Mouse (Mus musculus): Measurements from ENCODE around the gene Mb21d2. TPM values are rescaled to one million over a fixed set of nuclear protein-coding genes. Genes with fewer than 3 reads are reported as not detected.

The Mb21d2 gene
- polyA plus RNA-seq, 1 experiment from 2014 or later: 4.2 TPM

GRCm38 (mm10) chr16:28879636-28880306 is 49.7 kb downstream of the Mb21d2 start:
- no peak overlapping the region for H3K9ac ChIP-seq (ENCODE audit: low read depth, low read length)
- no peak for ATAC-seq (replicated peaks; ENCODE audit: low FRiP score)
- no peaks in the 10 kb centered on the region for H3K27me3 ChIP-seq (replicated peaks; ENCODE audit: control insufficient read depth, insufficient read depth, low read length)
- no peaks in the 10 kb centered on the region for H3K36me3 ChIP-seq (ENCODE audit: control insufficient read depth, insufficient read depth, low read length)
- WGBS: 67% methylated on average over 12 of the region's 12 CpGs
- H3K4me3 ChIP-seq (ENCODE audit: low read depth, low read length): no peak overlapping the region
- peaks cover 9% of the 10 kb centered on the region for H3K4me1 ChIP-seq (replicated peaks; ENCODE audit: control insufficient read depth, insufficient read depth, low read length)
- H3K27ac ChIP-seq (ENCODE audit: low read depth, low read length): no peak overlapping the region
- DNase-seq (ENCODE audit: low spot score): no peak
- no peaks in the 10 kb centered on the region for H3K9me3 ChIP-seq (ENCODE audit: control insufficient read depth, low read length)
- no peak overlapping the region for H3K4me2 ChIP-seq

GRCm38 (mm10) chr16:28877162-28877662 is 52.3 kb downstream of the Mb21d2 start:
- no peak overlapping the region for H3K27ac ChIP-seq (ENCODE audit: low read depth, low read length)
- no peak overlapping the region for H3K9ac ChIP-seq (ENCODE audit: low read depth, low read length)
- no peak for DNase-seq (ENCODE audit: low spot score)
- H3K36me3 ChIP-seq (ENCODE audit: control insufficient read depth, insufficient read depth, low read length): no peaks in the 10 kb centered on the region
- WGBS: 67% methylated on average over 9 of the region's 9 CpGs
- H3K9me3 ChIP-seq (ENCODE audit: control insufficient read depth, low read length): no peaks in the 10 kb centered on the region
- H3K4me2 ChIP-seq: no peak overlapping the region
- peaks cover 9% of the 10 kb centered on the region for H3K4me1 ChIP-seq (replicated peaks; ENCODE audit: control insufficient read depth, insufficient read depth, low read length)
- no peak for ATAC-seq (replicated peaks; ENCODE audit: low FRiP score)
- no peak overlapping the region for H3K4me3 ChIP-seq (ENCODE audit: low read depth, low read length)
- no peaks in the 10 kb centered on the region for H3K27me3 ChIP-seq (replicated peaks; ENCODE audit: control insufficient read depth, insufficient read depth, low read length)

GRCm38 (mm10) chr16:28873404-28873895 is 56.0 kb downstream of the Mb21d2 start:
- Histone ChIP-seq H3K9me3 (ENCODE audit: control insufficient read depth, low read length) (no peaks in the 10 kb centered on the region), H3K4me3 (ENCODE audit: low read depth, low read length) (no peak overlapping the region), H3K9ac (ENCODE audit: low read depth, low read length) (no peak overlapping the region), H3K4me1 (replicated peaks; ENCODE audit: control insufficient read depth, insufficient read depth, low read length) (no peaks in the 10 kb centered on the region; the same call in 1 of the 2 replicates), H3K27ac (ENCODE audit: low read depth, low read length) (no peak overlapping the region), H3K36me3 (ENCODE audit: control insufficient read depth, insufficient read depth, low read length) (no peaks in the 10 kb centered on the region), H3K27me3 (replicated peaks; ENCODE audit: control insufficient read depth, insufficient read depth, low read length) (no peaks in the 10 kb centered on the region), H3K4me2 (no peak overlapping the region)
- WGBS: 81% methylated on average over 8 of the region's 8 CpGs
- no peak for DNase-seq (ENCODE audit: low spot score)
- no peak for ATAC-seq (replicated peaks; ENCODE audit: low FRiP score)

GRCm38 (mm10) chr16:28870860-28871259 is 58.6 kb downstream of the Mb21d2 start:
- DNase-seq (ENCODE audit: low spot score): no peak
- H3K4me2 ChIP-seq: no peak overlapping the region
- no peak overlapping the region for H3K27ac ChIP-seq (ENCODE audit: low read depth, low read length)
- no peak overlapping the region for H3K4me3 ChIP-seq (ENCODE audit: low read depth, low read length)
- 85% methylated on average over 9 of the region's 9 CpGs for WGBS
- no peaks in the 10 kb centered on the region for H3K9me3 ChIP-seq (ENCODE audit: control insufficient read depth, low read length)
- no peaks in the 10 kb centered on the region for H3K36me3 ChIP-seq (ENCODE audit: control insufficient read depth, insufficient read depth, low read length)
- no peaks in the 10 kb centered on the region; the same call in 1 of the 2 replicates for H3K4me1 ChIP-seq (replicated peaks; ENCODE audit: control insufficient read depth, insufficient read depth, low read length)
- no peak overlapping the region for H3K9ac ChIP-seq (ENCODE audit: low read depth, low read length)
- ATAC-seq (replicated peaks; ENCODE audit: low FRiP score): no peak
- H3K27me3 ChIP-seq (replicated peaks; ENCODE audit: control insufficient read depth, insufficient read depth, low read length): no peaks in the 10 kb centered on the region

GRCm38 (mm10) chr16:28870456-28870855 is 59.0 kb downstream of the Mb21d2 start:
- Histone ChIP-seq H3K4me2 (no peak overlapping the region), H3K4me3 (ENCODE audit: low read depth, low read length) (no peak overlapping the region), H3K4me1 (replicated peaks; ENCODE audit: control insufficient read depth, insufficient read depth, low read length) (no peaks in the 10 kb centered on the region; the same call in 1 of the 2 replicates), H3K9me3 (ENCODE audit: control insufficient read depth, low read length) (no peaks in the 10 kb centered on the region), H3K27me3 (replicated peaks; ENCODE audit: control insufficient read depth, insufficient read depth, low read length) (no peaks in the 10 kb centered on the region), H3K9ac (ENCODE audit: low read depth, low read length) (no peak overlapping the region), H3K36me3 (ENCODE audit: control insufficient read depth, insufficient read depth, low read length) (no peaks in the 10 kb centered on the region), H3K27ac (ENCODE audit: low read depth, low read length) (no peak overlapping the region)
- 74% methylated on average over 5 of the region's 5 CpGs for WGBS
- DNase-seq (ENCODE audit: low spot score) (no peak), ATAC-seq (replicated peaks; ENCODE audit: low FRiP score) (no peak)

GRCm38 (mm10) chr16:28868864-28869263 is 60.6 kb downstream of the Mb21d2 start:
- Histone ChIP-seq H3K9me3 (ENCODE audit: control insufficient read depth, low read length) (no peaks in the 10 kb centered on the region), H3K9ac (ENCODE audit: low read depth, low read length) (no peak overlapping the region), H3K36me3 (ENCODE audit: control insufficient read depth, insufficient read depth, low read length) (no peaks in the 10 kb centered on the region), H3K4me2 (no peak overlapping the region), H3K4me3 (ENCODE audit: low read depth, low read length) (no peak overlapping the region), H3K27me3 (replicated peaks; ENCODE audit: control insufficient read depth, insufficient read depth, low read length) (no peaks in the 10 kb centered on the region), H3K27ac (ENCODE audit: low read depth, low read length) (no peak overlapping the region), H3K4me1 (replicated peaks; ENCODE audit: control insufficient read depth, insufficient read depth, low read length) (no peaks in the 10 kb centered on the region; the same call in 1 of the 2 replicates)
- WGBS: 60% methylated on average over 9 of the region's 9 CpGs
- ATAC-seq (replicated peaks; ENCODE audit: low FRiP score): no peak
- no peak for DNase-seq (ENCODE audit: low spot score)

- H3K4me1 ChIP-seq (replicated peaks; ENCODE audit: control insufficient read depth, insufficient read depth, low read length): no peaks in the 10 kb centered on the region; the same call in 1 of the 2 replicates
- 73% methylated on average over 8 of the region's 8 CpGs for WGBS
Measured at GRCm38 (mm10) chr16:28866584-28867295, 62.7 kb downstream of the Mb21d2 start.

GRCm38 (mm10) chr16:28863616-28864015 is 65.9 kb downstream of the Mb21d2 start:
- 70% methylated on average over 6 of the region's 6 CpGs for WGBS
- no peaks in the 10 kb centered on the region for H3K9me3 ChIP-seq (ENCODE audit: control insufficient read depth, low read length)
- H3K4me1 ChIP-seq (replicated peaks; ENCODE audit: control insufficient read depth, insufficient read depth, low read length): no peaks in the 10 kb centered on the region; the same call in 1 of the 2 replicates
- ATAC-seq (replicated peaks; ENCODE audit: low FRiP score) (no peak), DNase-seq (ENCODE audit: low spot score) (no peak)
- H3K27ac ChIP-seq (ENCODE audit: low read depth, low read length): no peak overlapping the region
- H3K27me3 ChIP-seq (replicated peaks; ENCODE audit: control insufficient read depth, insufficient read depth, low read length): no peaks in the 10 kb centered on the region
- no peaks in the 10 kb centered on the region for H3K36me3 ChIP-seq (ENCODE audit: control insufficient read depth, insufficient read depth, low read length)
- no peak overlapping the region for H3K9ac ChIP-seq (ENCODE audit: low read depth, low read length)
- no peak overlapping the region for H3K4me3 ChIP-seq (ENCODE audit: low read depth, low read length)
- no peak overlapping the region for H3K4me2 ChIP-seq

More at GRCm38 (mm10) chr16:28866584-28867295, 62.7 kb downstream of the Mb21d2 start:
- ATAC-seq (replicated peaks; ENCODE audit: low FRiP score) (no peak), DNase-seq (ENCODE audit: low spot score) (no peak)
- H3K27ac ChIP-seq (ENCODE audit: low read depth, low read length): no peak overlapping the region
- H3K36me3 ChIP-seq (ENCODE audit: control insufficient read depth, insufficient read depth, low read length): no peaks in the 10 kb centered on the region
- H3K4me2 ChIP-seq: no peak overlapping the region
- H3K9me3 ChIP-seq (ENCODE audit: control insufficient read depth, low read length): no peaks in the 10 kb centered on the region
- no peak overlapping the region for H3K4me3 ChIP-seq (ENCODE audit: low read depth, low read length)
- H3K27me3 ChIP-seq (replicated peaks; ENCODE audit: control insufficient read depth, insufficient read depth, low read length): no peaks in the 10 kb centered on the region
- no peak overlapping the region for H3K9ac ChIP-seq (ENCODE audit: low read depth, low read length)
